12 mouse cellular contexts compared by ENCODE assay signal in genomic region chr14:31555963-31556434, GRCm38 (mm10). TPM values are rescaled to one million over a fixed set of nuclear protein-coding genes. Genes with fewer than 3 reads are reported as not detected.
DNase-seq lines count a peak whose midpoint lies in the region; ATAC-seq lines count a peak whose summit lies in the region.
"Had no signal": no experiment of that assay in that cellular context is flagged by ENCODE, and none has a peak within 500 bp of the region (broad histone marks: within the 10 kb centered on the region; RNA-seq: fewer than 3 reads in every experiment).

No protein-coding gene starts in this region.

- no peaks in the 10 kb centered on the region for H3K36me3 ChIP-seq in kidney, embryonic 15.5 days
- H3K36me3 ChIP-seq in forebrain, embryonic 16.5 days (ENCODE audit: control insufficient read depth, insufficient read depth): no peaks in the 10 kb centered on the region
- H3K36me3 ChIP-seq: limb, embryonic 12.5 days had no signal

- peak; percentile 50; the same call in 1 of the 2 replicates for ATAC-seq in kidney, embryonic 15.5 days (replicated peaks; ENCODE audit: low FRiP score)
- ATAC-seq in CD4-positive, CD25-positive, alpha-beta regulatory T cell, adult 4 months: peak; percentile 60
- no peak for ATAC-seq in megakaryocyte-erythroid progenitor cell, adult 5-6 weeks (replicated peaks; ENCODE audit: low FRiP score, low TSS enrichment, poor library complexity, severe bottlenecking)
- no peak for ATAC-seq in forebrain, embryonic 16.5 days
- ATAC-seq: hindbrain, postnatal 0 days had no signal

- no peaks in the 10 kb centered on the region for H3K9me3 ChIP-seq in kidney, embryonic 15.5 days (replicated peaks)
- H3K9me3 ChIP-seq in forebrain, embryonic 16.5 days (ENCODE audit: control insufficient read depth, low read length): no peaks in the 10 kb centered on the region
- H3K9me3 ChIP-seq: limb, embryonic 12.5 days had no signal

- 37% methylated on average over 14 of the region's 14 CpGs for WGBS in kidney, embryonic 15.5 days
- 71% methylated on average over 14 of the region's 14 CpGs for WGBS in forebrain, embryonic 16.5 days

- peak overlapping the region; percentile 55; the same call in 1 of the 2 replicates for H3K27ac ChIP-seq in kidney, embryonic 15.5 days
- no peak overlapping the region for H3K27ac ChIP-seq in forebrain, embryonic 16.5 days (ENCODE audit: low read length)
- H3K27ac ChIP-seq: heart, adult 2 months; hindbrain, postnatal 0 days; limb, embryonic 12.5 days had no signal

- DNase-seq in kidney, adult 18-20 months: no peak
- DNase-seq in gastrocnemius, postnatal 10 days: peak; percentile 39
- peak; percentile 4 for DNase-seq in telencephalon, adult 2 months (ENCODE audit: low read depth, low spot score)
- DNase-seq in neural tube, embryonic 10.5 days (ENCODE audit: extremely low spot score, low spot score): no peak
- DNase-seq: cerebellum, postnatal 36 days had no signal

- no peak overlapping the region for H3K9ac ChIP-seq in kidney, embryonic 15.5 days
- no peak overlapping the region for H3K9ac ChIP-seq in forebrain, embryonic 16.5 days (replicated peaks; ENCODE audit: low read depth, low read length)
- H3K9ac ChIP-seq: limb, embryonic 12.5 days had no signal

- no peak overlapping the region for H3K4me2 ChIP-seq in kidney, embryonic 15.5 days
- H3K4me2 ChIP-seq in forebrain, embryonic 16.5 days (ENCODE audit: low read length): no peak overlapping the region
- H3K4me2 ChIP-seq: limb, embryonic 12.5 days had no signal

- H3K4me1 ChIP-seq in kidney, embryonic 15.5 days: peaks cover 34% of the 10 kb centered on the region
- no peaks in the 10 kb centered on the region for H3K4me1 ChIP-seq in forebrain, embryonic 16.5 days (replicated peaks; ENCODE audit: control insufficient read depth, insufficient read depth, low read length)

- H3K4me3 ChIP-seq in kidney, embryonic 15.5 days (replicated peaks): no peak overlapping the region
- no peak overlapping the region for H3K4me3 ChIP-seq in forebrain, embryonic 16.5 days (replicated peaks; ENCODE audit: low read length)
- H3K4me3 ChIP-seq: heart, adult 2 months; limb, embryonic 12.5 days had no signal

- peaks cover 3% of the 10 kb centered on the region for H3K27me3 ChIP-seq in kidney, embryonic 15.5 days
- no peaks in the 10 kb centered on the region for H3K27me3 ChIP-seq in forebrain, embryonic 16.5 days (replicated peaks; ENCODE audit: control insufficient read depth, insufficient read depth, low read length)
- H3K27me3 ChIP-seq: limb, embryonic 12.5 days had no signal

RNA-seq across cellular contexts. Expression of gene Colq, which starts 35.1 kb away (rescaled TPM):
- polyA plus RNA-seq in kidney, embryonic 15.5 days (2015; fragmentation: Nextera tagmentation; extraction: Ambion mirVana): 2.5 and 2.8 TPM in 2 replicates
- polyA plus RNA-seq in CD4-positive, CD25-positive, alpha-beta regulatory T cell, adult 4 months (2017; shearing (Covaris generic)): 1 to 10 TPM; 5.6 to 8.5 TPM
- total RNA-seq in gastrocnemius, postnatal 10 days (2021): 10 to 100 TPM in 1 of 2 experiments, 1 to 10 TPM in 1; 8.9 to 10.2 TPM
- 0.76 TPM in 1 of 2 replicates, not detected in the other for total RNA-seq in megakaryocyte-erythroid progenitor cell, adult 5-6 weeks (2014; fragmentation: Nextera tagmentation)
- total RNA-seq in megakaryocyte-erythroid progenitor cell, adult 5-6 weeks (2017): not detected in 2 replicates
- polyA plus RNA-seq in forebrain, embryonic 16.5 days (2015; fragmentation: Nextera tagmentation; extraction: Ambion mirVana): 0.09 TPM in 1 of 2 replicates, not detected in the other

Comparison
In these comparisons a context has a peak if more than half of its experiments do, and no peak if none do; other contexts are left out.
1. ATAC-seq: peak in kidney, embryonic 15.5 days (single experiment) and CD4-positive, CD25-positive, alpha-beta regulatory T cell, adult 4 months (single experiment); none in megakaryocyte-erythroid progenitor cell, adult 5-6 weeks (single experiment) and forebrain, embryonic 16.5 days (single experiment).
2. DNase-seq: peak in gastrocnemius, postnatal 10 days (single experiment) and telencephalon, adult 2 months (single experiment); none in kidney, adult 18-20 months (single experiment) and neural tube, embryonic 10.5 days (single experiment).